Mouse (Mus musculus) adrenal gland, adult (tissue): ENCODE data around the gene Efna1.
A peak's percentile ranks its signal among the peaks of the same experiment; 100 is the strongest.

Experiments
- DNase-seq, 2 experiments: peaks; one replicate each; pipeline ENCODE4 v3.0.0; 2022 to 2023; ENCODE audit warnings: low spot score in 1 of 2; ENCODE audit not compliant: inconsistent age in 2 of 2

Efna1 gene

GRCm38 (mm10) chr3:89279153-89279890 is 1.6 kb downstream of the Efna1 start:
- DNase-seq = peak; percentile 91 to 95

GRCm38 (mm10) chr3:89278643-89279042 is 2.3 kb downstream of the Efna1 start:
- no peak for DNase-seq

GRCm38 (mm10) chr3:89278107-89278506 is 2.8 kb downstream of the Efna1 start:
- peak; percentile 65 to 77 for DNase-seq

GRCm38 (mm10) chr3:89277281-89278021 is 3.5 kb downstream of the Efna1 start:
- peak in 1 of 2 experiments; percentile 28 for DNase-seq

- DNase-seq = no peak
Observed at GRCm38 (mm10) chr3:89276061-89276460, 4.9 kb downstream of the Efna1 start.

- peak; percentile 37 to 53 for DNase-seq
Observed at GRCm38 (mm10) chr3:89271760-89272159, 9.2 kb downstream of the Efna1 start.

GRCm38 (mm10) chr3:89270891-89271290 is 10.1 kb downstream of the Efna1 start:
- DNase-seq = peak; percentile 74 to 83

- DNase-seq = peak; percentile 90 to 94
Observed at GRCm38 (mm10) chr3:89270051-89270755, 10.7 kb downstream of the Efna1 start, which contains the start of gene Slc50a1. Gene Slc50a1 (minus strand): TSS chr3:89270570.

- no peak for DNase-seq
Observed at GRCm38 (mm10) chr3:89268916-89269315, 12.0 kb downstream of the Efna1 start.

- DNase-seq = peak; percentile 84 to 94
Observed at GRCm38 (mm10) chr3:89266439-89266893, 14.5 kb downstream of the Efna1 start.

- DNase-seq = peak; percentile 21 to 51
Observed at GRCm38 (mm10) chr3:89262417-89262816, 18.5 kb downstream of the Efna1 start.

- no peak for DNase-seq
Observed at GRCm38 (mm10) chr3:89260211-89260610, 20.7 kb downstream of the Efna1 start.

- no peak for DNase-seq
Observed at GRCm38 (mm10) chr3:89259076-89259475, 21.9 kb downstream of the Efna1 start, which contains the start of gene Dpm3. Gene Dpm3 (plus strand): TSS chr3:89259358.

GRCm38 (mm10) chr3:89256177-89256576 is 24.8 kb downstream of the Efna1 start:
- peak in 1 of 2 experiments; percentile 6 for DNase-seq

GRCm38 (mm10) chr3:89254994-89255393 is 25.9 kb downstream of the Efna1 start:
- no peak for DNase-seq

- DNase-seq = peak; percentile 72 to 85
Observed at GRCm38 (mm10) chr3:89251365-89251895, 29.5 kb downstream of the Efna1 start.

GRCm38 (mm10) chr3:89250435-89251040 is 30.4 kb downstream of the Efna1 start:
- DNase-seq = peak; percentile 67 to 87

GRCm38 (mm10) chr3:89247466-89247865 is 33.5 kb downstream of the Efna1 start:
- DNase-seq = peak; percentile 5 to 47

GRCm38 (mm10) chr3:89246261-89247100 is 34.5 kb downstream of the Efna1 start, which contains the start of gene Trim46:
Gene Trim46 (minus strand): TSS chr3:89246309.
- peak; percentile 91 to 97 for DNase-seq
